Mouse (Mus musculus) embryo, embryonic 10.5 days (tissue): ENCODE results near the gene Slc45a3.

Experiments used
- DNase-seq: peaks from one replicate; pipeline ENCODE4 v3.0.0-alpha.2; 2015; ENCODE audit warnings: low spot score

The Slc45a3 gene

DNA sequence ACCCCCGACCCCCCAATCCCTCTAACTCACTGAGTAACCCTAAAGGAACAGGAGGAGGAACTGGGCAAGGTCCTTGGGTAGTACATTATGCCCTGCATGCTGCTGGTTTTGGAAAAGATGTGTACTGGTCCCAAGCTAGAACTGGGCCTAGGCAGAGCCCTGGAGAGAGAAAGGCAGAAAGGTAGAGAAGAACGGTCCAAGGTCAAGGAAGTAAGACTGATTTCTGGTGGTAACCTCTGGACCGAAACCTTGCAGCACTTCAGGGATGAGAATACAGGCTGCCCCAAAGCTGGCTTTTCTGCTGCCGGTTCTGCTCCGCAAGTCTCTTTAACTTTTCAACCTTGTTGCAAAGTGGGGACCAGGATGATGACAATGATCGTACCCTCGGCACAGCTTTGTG lies 1.8 kb downstream of the Slc45a3 start:
- no peak for DNase-seq

DNA sequence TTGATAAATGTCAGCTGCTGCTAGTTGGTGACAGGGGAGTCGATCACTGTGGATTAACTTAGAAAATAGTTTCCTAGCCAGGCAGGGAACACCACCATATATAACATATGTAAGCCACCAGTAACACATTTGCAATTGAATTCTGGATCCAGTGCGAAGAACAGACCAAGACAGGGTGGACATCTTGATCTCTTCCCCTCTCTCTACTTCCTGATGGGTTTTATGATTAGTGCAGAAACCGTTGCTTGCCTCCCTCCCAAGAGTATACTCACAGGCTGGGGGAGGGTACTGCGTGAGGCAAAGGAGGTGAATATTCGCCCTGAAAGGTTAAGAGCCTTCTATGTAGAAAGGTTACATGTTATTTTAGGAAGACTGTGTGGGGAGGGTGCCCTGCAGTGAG lies 3.1 kb downstream of the Slc45a3 start:
- DNase-seq, result no peak

DNA sequence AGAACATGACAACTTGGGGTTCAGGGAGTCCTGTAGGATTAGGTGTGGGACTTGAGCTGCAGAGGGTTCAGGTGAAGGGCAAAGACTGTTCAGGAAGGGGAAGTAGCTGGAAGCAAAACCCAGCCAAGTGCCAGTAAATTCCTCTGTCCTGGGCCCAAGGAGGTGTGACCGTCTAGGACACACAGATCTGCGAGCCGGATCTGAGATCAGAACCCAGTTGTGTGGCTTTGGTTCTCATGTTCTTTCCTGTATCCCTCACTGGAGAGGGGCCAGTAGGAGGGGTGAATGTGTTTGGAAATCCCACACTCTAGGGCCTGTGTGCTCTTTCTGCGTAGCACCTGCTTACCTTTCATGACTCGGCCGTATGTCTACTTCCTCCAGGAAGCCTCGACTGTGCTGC lies 4.6 kb downstream of the Slc45a3 start:
- no peak for DNase-seq

DNA sequence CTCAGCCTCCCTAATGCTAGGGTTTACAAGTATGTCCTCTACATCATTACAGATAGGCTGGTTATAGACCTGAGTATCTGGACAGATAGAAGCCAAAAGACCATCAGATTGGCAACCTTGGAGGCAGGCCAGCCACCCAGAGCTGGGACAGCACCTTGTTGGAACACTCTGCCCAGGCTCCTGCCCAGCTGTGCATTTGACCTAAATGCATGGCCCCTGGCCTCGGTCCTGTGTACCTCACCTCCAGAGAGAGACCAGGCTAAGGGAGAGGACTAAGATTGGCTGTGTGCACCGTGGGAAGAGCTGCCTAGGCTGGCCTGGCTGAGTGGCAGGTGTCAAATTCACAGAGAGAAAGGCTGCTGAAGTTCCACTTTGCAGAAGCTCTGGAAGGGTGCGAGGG lies 5.8 kb downstream of the Slc45a3 start:
- no peak for DNase-seq

DNA sequence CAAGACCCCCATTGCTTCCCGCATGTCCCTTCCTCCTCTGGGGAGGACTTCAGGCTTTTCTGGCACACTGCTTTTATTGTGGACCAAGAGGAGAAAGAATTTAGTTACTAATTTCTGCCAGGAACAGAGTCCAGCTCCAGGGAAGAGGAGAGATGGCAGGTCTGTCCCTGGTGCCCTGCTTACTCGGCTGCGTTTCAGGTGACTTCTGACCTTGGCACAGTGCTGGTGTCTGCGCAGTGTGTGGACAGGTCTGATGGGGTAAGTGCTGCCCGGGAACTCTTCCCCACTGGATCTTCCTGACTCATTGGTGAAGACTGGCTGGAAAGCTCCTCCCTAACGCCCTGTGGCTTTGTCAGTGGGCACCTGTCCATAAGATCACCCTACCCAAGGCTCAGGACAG lies 6.2 kb downstream of the Slc45a3 start:
- DNase-seq, result no peak

DNA sequence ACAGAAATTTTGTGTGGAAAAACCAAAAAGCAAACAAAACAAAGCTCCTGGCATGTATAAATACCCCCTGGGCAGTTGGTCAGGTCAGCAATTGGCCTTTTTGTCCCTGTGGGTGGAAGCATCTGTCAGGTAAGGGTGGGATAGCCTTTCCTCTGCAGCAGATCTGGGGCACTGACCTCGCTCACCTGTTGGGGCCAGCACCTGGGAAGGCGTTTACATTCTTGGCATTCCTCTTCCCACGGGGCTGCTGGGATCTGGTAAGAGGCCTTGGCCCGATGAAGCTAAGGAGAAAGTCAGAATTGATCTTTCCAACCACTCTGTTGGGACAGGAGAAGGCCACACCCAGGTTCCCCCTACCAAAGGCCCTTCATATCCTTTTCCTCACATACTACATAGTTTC lies 7.1 kb downstream of the Slc45a3 start:
- no peak for DNase-seq

DNA sequence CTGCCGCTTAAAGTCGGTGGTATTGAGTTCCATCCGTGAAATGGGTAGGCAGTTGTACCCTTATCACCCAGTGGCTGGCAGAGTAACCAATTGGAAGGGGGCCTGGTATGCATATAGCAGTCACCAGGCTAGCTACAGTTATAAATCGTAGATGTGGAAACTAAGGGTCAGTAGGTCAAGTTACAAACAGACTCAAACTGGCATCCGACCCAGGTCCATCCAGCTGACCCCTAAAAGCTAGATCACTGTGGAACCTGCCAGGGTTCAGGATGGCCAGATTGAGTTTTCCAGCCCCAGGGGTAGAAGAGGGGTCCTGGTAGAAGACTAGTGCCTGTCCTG lies 7.5 kb downstream of the Slc45a3 start:
- DNase-seq, result no peak

DNA sequence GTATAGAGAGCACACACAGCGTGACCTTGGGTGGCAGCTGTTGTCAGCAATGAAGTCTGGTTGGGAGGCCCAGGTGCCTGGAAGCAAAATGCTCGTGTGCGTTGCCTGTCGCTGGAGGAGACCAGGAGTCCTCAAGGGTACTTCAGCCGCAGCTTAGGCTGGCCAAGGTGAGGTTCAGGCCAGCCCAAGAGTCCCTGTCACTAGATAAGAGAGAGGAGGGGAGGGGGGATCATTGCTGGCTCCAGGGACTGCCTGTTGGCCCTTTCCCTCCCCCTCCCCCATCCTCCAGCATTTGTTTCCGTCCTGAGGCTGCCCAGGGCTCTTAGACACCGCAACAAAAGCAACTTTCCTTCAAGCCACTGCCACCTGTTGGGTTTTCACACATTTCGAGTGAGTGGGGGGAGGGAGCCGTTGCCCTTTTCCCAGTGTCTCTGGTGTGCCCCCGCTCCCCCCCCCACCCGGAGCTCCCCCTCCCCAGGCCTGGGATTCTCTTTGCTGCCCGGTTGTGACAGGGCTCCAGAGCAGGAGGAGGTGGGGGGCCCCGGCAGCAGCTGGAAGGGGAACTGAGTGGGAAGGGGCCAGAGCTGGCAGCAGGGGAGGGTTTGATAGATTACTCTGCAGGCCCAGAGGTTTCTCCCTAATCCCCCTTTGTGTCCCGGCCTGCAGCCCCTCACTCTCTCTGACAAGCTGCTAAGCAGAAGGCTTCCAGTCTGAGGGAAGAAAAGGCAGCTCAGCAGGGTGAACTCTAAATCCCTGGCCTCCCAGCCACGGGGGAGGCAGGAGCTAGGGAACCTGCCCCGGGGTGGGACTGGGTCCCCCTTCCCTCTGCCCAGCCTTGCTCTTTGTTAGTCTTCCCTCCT lies 8.1 kb downstream of the Slc45a3 start:
- DNase-seq, result peak; percentile 91

DNA sequence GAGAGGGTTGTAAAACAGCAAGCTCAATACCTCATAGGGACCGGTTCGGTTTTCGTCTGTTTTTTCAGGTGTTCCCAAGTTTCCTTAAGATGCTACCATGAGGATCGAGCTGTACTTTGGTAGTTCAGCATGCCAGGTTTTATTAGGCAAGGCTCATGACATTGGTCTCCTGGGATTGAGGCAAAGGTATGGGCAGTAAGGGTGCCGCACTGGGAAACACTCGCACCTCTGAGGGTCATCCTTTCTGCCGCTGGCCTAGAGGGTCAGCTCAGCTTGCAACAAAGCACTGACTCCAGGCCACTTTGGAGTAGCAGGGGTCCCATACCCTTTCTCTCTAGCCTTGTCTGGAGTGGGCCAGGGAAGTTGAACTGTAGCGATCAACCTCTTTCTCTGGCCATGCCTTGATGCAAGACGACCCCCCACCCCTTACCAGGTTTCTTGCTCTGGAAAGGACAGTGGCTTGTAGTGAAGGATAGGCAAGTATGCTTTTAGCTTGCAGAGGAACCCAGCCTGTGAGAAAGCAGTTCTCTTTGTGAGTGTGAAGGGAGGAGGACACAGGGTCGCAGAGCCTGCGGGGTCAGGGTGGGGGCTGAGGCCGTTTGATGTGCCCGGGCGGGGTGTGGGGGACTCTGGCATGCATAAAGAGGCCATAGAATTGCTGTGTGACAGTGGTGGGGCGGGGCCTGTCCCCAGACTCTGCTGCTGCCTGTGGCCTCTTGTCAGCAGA lies 9.2 kb downstream of the Slc45a3 start:
- DNase-seq, result peak; percentile 83

DNA sequence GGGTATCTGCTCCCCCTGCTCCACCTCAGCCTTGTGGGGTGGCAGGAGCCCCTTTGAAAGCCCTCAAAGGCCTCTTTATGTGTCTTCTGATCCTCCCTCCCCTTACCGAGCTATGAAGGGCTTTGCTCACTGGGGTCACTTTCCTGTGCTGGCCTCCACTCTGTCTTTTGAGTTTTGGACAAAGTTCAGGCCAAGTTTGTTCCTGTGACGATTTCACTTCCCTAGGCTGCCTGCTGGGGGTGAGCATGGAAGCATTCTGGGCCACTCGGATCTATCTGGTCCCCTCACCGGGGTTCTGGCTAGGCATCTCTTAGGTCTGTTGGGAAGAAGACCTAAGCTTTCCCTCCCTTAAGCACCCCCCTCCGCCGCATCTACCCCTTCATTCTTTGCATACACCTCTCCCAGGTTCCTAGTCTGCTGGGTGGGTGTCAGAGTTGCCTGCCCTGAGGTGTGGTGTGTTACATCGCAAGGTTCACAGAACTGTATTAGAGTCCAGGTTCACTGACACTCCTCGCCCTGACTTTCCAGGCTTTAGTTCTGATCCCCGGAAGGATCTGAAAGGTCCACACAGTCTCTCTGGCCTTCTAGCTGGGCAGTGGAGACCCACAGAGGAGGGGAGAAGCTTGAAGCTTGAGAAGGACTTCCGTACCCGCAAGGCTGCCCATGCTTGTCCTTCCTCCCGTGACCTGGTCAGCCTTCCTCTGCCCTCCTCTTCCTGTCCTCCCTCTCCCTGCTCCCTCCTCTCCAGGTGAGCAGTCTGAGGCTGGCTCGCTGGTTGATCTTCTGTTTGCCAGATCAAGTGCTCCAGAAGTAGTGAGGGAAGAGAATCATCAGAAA lies 9.9 kb downstream of the Slc45a3 start:
- no peak for DNase-seq

DNA sequence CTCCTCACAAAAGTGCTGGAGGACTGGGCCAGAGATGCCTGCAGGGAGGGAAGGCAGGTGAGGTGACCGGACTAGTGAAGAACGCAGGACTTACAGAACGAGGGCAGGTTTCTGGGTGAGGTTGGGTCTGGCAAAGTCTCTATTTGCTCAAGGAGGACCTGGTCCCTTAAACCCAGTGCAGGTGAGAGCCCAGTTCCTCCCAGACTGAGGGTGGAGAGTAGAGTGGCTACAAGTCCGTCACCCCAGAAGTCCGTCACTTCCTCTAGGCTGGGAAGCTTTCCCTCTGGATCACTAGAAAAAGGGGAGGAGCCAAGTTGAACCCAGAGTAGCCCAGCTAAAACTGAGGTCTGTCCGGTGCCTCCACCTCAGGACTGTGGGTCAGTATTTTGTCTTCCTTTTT lies 11.2 kb downstream of the Slc45a3 start:
- no peak for DNase-seq

DNA sequence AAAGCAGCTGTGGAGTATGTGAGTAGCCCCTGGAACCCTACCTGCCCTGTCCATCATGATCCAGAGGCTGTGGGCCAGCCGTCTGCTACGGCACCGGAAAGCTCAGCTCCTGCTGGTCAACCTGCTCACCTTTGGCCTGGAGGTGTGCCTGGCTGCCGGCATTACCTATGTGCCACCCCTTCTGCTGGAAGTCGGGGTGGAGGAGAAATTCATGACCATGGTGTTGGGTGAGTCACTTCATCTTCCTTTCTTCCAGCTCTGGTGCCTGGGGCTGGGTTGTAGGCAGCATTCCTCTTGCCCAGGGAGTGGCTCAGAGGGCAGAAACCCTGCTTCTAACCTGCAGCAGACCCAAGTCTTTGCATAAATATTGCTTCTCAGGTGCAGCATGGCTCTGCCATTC lies 14.1 kb downstream of the Slc45a3 start:
- DNase-seq, result no peak

DNA sequence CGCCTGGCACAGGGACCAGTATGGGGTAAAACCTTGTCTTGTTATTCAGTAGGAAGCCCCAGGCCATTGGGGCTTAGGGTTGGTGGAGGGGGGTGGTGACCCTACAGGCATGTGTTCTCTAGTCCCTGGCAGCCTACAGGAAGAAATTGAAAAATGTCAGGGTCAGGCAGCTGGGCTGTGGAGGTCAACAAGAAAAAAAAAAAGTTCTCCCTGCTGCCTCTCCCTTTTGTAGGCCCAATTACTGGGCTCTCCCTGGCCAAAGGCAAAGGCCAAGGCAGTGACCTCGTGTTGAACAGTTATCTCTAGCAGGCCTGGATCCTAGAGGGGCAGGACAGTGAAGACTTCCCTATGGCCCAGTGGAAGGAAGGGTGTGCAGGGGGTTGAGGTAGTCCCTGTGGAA lies 17.7 kb downstream of the Slc45a3 start:
- DNase-seq, result peak; percentile 49

DNA sequence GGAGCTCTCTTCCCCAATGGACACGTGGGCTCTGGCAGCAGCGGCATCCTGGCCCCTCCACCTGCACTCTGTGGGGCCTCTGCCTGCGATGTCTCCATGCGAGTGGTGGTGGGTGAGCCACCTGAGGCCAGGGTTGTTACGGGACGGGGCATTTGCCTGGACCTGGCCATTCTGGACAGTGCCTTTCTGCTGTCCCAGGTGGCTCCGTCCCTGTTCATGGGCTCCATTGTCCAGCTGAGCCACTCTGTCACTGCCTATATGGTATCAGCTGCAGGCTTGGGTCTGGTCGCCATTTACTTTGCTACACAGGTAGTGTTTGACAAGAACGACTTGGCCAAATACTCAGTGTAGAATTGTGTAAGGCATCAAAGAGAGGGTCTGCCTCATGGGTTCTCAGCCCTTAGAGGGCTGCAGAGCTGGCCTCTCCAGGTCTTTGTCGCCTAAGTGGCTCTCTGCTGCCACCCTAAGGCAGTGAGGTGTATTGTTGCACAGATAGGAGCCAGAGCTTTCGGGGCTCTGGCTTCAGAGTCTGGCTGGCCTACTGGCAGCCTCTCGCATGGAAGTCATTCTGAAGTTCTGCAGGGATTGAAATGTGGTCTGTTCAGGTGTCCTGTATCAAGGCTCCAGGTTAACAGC lies 18.7 kb downstream of the Slc45a3 start:
- peak; percentile 92 for DNase-seq

DNA sequence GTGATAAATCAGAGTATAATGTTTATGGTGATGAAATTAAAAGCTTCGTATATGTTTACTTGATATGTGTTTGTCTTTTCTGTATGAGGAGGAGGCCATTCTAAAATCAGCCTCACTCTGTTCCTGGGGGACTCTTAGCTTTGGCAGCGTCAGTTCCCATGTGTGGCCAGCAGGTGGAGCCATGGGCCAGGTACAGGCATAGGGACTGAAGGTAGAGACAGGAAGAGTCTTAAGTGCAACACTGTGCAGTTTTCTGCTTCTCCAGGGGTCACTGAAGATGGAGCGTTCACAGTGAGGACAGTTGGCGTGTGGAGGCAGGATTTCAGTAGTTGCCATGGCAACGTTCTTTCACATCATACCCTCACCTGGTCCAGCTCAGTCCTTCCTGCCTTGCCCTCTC lies 20.1 kb downstream of the Slc45a3 start:
- peak; percentile 84 for DNase-seq

DNA sequence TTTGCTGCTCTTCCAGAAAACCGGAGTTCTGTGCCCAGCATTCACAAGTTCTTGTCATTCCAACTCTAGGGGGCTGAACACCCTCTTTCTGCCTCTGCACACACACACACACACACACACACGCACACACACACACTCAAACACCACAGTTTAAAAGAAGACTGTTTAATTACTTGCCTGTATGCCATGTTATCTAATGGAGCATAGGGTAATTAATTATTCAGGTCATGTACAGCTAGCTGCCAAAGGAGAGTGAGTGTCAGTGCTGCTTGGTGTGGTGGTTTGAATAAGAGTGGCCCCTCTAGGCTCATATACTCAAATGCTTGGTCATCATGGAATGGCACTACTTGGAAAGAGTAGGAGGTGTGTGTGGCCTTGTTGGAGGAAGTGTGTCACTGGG lies 21.0 kb downstream of the Slc45a3 start:
- no peak for DNase-seq

DNA sequence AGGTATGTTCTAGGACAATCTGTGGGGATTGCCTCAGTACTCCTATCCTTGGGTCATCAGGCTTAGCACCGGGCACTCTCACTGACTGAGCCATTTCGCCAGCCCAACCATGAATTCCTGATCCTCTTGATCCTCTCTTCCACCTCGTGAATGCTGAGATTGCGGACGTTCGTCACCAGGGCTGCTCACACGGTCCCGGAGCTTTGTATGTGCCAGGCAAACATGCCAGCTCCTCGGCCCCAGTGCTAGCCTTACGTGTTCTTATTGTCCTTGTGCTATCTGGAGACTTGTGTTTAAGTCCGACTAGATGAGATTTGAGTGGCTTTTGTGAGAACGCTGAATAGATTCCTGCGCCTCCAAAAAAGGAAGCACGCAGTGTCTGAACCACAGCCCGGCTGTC lies 24.7 kb downstream of the Slc45a3 start:
- DNase-seq, result no peak

DNA sequence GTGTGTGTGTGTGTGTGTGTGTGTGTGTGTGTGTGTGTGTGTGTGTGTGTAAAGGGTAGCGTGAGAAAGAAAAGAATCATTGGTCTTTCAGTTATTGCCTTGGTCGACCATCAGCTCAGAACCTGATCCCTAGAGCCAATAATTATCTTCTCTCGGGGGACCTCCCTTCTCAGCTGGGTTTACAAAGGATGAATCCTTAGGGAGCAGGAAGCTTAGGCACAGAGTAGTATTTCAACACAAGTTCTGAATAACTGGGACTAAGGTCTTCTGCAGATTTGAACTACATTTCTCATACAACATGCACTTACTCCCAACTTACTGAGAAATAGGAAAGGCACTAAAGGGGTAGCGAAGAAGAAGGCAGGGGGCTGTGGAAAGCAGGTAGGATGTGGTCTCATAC lies 26.7 kb downstream of the Slc45a3 start:
- DNase-seq, result no peak

DNA sequence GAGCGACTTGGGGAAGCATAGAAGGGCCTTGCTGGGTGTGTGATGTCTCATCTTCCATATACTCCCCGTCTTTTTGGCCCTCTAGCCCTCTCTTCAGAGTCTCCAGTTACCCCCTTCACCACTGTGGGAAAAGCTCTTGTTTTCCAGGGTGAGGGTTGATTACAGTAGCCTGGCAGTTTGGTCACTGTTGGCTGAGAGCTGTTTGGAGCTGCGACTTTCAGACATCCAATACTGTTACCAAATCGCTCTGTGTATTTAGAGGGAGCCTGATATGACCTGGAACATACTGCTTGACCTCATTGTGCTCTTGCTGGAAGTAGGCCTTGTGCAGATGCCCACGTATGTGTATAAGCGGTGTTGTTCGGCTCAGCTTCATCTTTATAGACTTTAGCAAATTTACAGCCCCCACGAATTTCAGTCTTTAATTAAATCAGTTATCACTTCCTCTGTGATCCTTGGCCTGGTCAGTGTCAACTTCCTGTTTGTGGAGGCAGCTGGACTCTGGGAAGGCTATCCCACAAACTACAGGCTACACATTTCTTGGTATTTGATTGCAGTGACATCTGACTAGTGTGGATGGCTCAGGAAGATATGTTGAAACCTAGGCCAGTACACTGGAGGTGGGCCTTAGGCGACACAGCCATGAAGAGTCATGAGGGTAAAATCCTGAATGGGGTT lies 27.5 kb downstream of the Slc45a3 start:
- no peak for DNase-seq

DNA sequence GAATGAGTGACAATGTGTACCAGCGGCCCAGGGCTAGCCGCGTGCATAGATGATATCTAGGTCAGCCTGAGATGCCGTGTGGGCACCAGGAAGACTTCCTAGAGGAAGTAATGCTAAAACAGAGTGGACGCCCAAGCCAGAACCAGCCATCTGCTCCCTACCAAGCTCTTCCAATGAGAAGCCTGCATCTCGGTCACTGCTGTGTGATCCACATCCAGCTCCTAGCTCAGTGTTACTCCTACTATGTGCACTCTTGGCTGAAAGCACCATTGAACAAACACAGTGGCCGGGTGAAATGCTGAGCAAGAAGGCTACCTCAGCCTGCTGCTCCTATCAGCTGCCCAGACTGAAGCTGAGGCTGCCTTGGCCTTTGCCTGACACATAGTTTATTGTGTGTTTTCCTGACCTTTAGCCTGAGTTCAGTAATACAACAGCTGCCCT lies 29.8 kb downstream of the Slc45a3 start:
- DNase-seq, result no peak

DNA sequence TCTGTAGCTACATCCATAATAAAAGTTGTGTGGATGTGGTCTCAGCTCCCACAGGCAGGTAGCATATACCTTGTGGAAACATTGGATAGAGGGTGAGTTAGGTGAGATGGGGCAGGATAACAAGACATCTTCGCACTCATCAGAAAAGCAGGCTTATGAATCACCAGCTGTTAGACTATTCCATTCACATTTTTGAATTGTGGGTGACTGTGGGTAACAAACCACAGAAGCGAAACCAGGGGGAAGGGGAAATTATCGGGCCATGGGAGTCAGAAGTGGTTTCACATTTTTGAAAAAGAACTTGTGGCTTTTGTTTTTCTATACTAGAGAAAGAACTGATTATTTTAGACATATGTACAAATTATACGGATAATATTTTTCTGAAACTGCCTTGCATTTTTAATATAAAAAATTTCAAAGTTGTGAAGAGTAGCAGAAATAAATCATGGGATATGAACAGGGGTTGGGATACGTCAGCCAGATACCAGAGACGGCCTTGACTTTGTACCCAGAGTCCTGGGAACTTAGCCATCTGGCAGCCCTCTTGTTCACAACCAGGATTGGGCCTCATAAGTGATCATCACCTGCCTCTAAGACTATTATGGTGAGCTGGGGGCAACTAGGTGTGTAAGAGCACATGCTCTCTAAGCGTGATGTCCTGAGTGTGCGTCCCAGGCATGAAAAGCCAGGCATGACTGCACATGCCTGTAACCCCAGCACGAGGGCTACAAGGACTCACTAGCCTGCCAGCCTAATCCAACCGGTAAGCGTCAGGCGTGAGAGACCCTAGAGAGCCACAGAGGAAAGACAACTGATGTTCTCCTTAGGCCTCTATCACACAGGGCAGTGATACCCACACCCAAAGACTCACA lies 30.6 kb downstream of the Slc45a3 start:
- no peak for DNase-seq
